Mouse (Mus musculus): ENCODE results near the gene Gm28102.
"Not testable (repeated sequence)": the region's sequence is repeated elsewhere in the genome, so short reads cannot be mapped to it uniquely, and the experiment has no call there.

The Gm28102 gene

GRCm38 (mm10) chrY:88053015-88053414 is at the start of gene Gm28102:
Gm28102 (plus strand) TSS chrY:88053315.
- DNase-seq: not testable (repeated sequence)

Data from thymus, postnatal 14 days (tissue).